Mouse (Mus musculus): ENCODE measurements around the gene Prc1.
"Not testable (repeated sequence)": the region's sequence is repeated elsewhere in the genome, so short reads cannot be mapped to it uniquely, and the experiment has no call there.

Prc1 gene

DNA sequence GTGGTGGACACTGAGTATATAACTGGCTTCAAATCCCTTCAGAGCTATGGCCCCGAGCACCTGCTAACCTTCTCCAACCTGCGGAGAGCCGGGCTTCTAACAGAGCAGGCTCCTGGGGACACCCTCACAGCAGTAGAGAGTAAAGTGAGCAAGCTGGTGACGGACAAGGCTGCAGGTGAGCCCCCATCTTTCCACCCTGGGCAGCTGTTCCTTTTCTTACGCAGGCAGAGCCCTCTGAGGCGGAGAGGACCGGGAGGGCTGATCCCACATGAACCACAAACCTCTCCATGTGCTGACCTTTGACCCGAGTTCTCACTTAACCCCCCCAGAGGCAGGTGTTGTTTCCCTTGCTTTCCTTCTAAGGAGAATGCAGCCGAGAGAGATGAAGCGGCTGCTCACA is 6.5 kb upstream of the Prc1 start:
- DNase-seq = no peak

DNA sequence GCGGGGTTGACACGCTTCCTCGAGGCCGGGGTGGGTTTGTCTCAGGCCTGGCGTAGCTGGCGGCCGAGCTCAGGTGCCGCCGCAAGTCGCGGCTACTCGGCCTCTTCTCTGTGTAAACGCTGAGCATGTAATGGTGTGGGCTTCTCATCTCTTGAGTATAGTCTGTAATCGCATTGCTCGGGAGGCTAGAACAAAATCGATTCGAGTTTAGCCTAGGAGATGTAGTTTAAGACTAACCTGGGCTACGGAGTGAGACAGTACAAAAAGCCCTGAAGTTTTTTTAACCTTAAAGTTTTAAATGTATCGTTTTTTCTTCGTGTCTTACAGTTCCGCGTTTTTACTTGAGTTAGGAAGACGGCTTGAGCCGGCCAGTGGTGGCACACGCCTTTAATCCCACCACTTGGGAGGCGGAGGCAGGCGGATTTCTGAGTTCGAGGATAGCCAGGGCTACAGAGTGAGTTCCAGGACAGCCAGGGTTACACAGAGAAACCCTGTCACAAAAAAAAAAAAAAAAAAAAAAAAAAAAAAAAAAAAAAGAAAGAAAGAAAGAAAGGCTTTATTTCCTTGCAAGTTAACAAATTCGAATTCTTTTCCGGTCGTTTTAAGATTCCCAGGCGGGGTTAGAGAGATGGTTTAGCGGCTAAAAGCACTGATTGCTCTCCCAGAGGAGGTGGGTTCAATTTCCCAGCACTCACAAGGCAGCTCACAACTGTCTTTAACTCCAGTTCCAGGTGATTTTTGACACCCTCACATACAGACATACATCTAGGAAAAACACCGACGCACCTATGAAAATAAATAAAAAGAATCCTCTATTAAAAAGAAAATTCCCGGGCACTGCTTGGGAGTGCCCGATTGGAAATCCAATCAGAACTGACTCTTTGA is 756 bp downstream of the Prc1 start:
- DNase-seq = no peak

DNA sequence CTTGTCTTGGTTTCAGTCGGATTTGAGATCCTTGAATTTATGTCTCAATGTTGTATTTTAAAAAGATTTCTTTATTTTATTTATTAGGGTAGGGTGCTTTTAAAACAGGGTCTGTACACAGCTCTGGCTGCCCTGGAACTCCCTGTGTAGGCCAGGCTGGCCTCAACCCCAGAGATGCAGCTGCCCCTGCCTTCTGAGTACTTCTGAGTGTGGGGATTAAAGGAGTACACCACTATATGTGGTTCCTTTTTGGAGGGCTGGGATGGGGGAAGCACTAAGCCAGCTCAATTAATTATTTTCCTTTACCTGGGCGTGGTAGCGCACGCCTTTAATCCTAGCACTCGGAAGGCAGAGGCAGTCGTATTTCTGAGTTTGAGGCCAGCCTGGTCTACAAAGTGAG is 2.2 kb downstream of the Prc1 start:
- no peak for DNase-seq

DNA sequence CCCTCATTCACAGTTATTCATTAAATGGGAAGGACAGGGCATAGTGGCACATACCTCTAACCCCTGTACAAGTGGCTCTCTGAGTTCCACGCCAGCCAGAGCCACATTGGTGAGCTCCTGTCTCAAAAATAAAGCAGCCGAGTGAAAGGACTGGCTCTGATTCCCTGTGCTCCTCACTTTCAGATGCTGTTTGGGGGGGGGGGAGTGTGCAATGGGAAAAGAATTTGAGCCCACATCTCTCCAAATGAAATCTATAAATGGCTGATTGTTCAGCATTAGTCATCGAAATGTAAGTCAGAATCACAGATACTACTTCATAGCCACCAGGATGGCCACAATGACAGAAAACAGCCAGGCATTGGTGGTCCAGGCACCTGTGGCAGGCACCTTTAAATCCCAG is 2.8 kb downstream of the Prc1 start:
- no peak for DNase-seq

DNA sequence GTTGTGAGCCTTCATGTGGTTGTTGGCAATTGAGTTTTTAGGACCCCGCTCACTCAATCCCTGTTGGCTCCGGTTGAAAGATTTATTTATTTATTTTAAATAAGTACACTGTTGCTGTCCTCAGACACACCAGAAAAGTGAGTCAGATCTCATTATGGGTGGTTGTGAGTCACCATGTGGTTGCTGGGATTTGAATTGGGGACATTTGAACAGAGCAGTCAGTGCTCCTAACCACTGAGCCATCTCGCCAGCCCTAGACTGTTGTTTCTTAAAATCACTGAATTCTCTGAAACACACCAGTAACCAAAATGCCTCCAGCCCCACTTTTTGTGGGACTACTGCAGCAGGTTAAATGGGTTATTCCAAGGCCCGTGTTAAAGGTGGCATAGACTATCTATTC is 4.5 kb downstream of the Prc1 start:
- no peak for DNase-seq

DNA sequence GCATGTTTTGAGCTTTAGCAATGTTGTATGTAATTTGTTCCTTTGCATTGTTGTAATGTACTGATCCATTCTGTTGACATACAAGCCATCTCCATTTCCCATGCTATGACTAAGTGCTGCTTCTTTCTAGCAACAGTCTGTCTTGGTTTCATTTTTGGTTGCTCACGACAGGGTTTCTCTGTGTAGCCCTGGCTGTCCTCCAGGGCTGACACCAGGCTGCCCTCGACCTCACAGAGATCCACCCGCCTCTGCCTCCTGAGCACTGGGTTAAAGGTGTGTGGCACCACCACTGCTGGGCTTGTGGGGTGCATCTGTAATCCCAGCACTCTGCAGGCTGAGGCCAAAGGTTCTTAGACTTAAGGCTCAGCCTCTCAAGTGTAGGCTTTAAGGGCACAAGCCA is 5.3 kb downstream of the Prc1 start:
- DNase-seq = no peak

DNA sequence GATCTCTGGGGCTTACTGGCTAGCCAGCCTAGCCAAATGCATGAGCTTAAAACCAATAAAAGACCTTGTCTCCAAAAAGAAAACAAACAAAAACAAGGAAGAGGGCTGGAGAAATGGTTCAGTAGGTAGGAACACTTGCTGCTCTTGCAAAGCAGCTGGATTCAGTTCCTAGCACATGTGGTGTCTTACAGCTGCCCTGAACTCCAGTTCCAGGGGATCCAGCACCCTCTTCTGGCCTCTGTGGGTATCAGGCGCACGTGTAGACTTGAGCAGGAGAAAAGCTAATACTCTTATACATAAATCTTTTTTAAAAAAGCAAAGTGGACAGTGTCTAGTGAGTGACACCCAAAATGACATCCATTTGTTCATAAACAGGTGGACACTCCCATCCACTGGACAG is 7.3 kb downstream of the Prc1 start:
- no peak for DNase-seq

DNA sequence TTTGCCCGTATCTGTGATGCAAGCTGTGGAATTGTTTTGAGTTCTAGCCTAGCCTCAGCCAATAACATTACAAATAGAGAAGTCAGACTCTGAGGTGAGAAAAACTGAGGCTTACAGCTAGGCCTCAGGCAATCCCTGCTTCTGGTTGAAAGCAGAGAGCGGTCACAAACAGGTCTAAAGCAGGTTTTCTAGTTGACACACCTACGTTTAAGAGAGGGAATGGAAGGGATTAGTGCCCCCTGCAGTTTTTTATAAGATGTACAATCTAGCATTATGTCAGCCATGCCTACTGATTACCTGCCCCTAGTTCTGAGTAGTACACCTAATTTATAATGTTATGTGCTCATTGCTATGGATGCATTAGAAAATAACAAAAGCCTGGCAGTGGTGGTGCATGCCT is 13.5 kb downstream of the Prc1 start:
- DNase-seq = no peak

DNA sequence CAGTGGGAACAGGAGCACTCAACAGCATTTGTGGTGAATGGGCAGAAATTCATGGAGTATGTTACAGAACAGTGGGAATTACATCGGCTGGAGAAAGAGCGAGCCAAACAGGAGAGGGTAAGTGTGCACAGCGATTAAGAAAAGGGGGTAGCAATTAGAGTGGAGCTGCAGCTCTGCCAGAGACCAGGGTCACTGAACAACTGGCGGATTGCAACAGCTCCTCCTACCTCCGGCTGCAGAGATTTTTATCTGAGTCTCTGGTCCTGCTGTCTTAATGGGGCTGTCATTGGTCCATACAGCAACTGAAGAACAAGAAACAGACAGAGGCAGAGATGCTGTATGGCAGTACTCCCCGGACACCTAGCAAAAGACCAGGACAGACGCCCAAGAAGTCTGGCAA is 16.5 kb downstream of the Prc1 start:
- DNase-seq = no peak

DNA sequence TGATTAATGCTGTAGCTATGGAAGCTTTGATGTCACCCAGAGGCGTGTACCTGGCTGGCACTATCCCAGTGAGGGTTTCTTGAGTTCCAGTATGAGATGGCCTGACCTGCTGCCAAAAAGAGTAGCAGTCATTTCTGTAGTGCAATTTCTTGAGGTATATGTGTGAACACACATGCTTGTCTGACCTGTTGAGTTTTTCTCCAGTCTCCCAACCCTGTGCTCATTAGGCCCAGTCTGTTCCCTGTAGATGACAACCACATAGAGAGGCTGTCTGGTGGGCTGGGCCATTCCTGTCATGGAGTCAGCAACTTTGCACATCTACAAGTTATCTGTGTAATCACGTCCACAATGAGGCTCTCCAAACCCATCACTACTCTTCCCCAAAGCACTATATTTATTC is 21.5 kb downstream of the Prc1 start:
- DNase-seq = no peak

DNA sequence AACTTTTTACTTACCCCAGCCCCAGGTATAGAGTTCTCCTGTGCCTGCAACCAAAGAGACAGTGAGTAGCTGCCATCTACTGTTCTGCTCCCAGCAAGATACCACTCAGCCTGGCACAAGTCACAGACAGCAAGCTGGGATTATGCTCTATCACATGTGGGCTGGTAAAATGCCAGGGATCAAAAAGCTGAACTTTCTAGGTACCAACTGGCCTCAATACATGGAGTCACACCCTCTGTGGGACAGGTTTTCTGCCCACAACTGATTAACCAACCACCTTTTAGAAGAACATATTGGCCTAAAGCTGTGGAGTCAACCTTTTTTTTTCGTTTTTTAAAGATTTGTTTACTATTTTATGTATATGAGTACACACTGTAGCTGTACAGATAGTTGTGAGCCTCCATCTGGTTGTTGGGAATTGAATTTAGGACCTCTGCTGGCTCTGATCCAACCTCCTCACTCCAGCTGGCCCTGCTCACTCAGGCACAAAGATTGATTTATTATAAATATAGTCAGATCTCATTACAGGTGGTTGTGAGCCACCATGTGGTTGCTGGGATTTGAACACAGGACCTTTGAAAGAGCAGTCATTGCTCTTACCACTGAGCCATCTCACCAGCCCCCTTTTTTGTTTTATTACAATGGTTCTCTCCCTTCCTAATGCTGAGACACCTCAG is 23.3 kb downstream of the Prc1 start:
- DNase-seq = no peak

DNA sequence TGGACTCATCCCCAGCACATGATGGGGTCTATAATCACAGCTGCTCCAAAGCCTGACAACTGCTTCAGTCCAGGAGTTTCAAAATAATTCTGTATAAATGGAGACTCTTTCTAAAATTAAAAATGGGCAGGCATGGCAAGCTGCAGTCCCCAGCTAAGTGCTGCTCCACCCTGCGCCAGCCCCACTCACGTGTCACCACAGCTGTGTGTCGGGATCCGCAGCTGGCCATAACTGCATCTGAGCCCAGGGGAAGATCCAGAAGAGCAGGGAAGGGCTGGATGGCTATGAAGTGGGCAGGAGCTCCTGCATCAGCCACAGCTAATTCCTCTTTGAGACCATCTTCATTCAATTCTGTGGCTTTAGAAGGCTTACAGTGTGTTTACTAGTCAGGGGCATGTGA is 24.4 kb downstream of the Prc1 start:
- DNase-seq = no peak

DNA sequence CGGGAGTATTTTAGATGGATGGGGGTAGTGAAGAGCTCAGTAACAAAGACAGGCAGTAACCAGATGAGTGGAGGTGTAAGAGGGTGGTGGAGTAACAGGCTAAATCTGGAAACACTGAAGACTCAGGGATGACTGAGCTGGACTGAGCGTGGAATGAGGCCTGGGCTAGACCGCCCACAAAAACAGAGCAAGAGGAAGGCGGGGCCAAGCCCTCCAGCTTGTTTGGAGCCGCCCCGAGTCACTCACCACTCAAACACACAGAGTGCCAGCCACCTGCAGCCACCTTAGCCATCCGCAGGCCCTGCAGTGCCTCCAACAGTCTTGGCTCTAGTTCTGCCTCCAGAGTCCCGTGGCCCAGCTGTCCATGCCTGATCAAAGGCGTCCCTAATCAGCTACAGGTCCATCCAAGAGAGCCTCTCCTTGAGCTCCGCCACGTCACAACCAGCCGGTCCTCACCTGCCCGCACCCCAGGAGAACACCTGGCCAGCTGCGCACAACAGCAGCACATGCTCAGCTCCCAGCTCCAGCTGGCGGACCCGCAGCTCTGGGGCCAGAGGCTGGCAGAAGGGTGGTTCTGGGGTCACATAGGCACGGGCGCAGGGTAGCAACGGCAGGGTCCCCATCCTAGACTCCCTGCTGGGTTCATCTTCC is 25.7 kb downstream of the Prc1 start:
- DNase-seq = no peak

DNA sequence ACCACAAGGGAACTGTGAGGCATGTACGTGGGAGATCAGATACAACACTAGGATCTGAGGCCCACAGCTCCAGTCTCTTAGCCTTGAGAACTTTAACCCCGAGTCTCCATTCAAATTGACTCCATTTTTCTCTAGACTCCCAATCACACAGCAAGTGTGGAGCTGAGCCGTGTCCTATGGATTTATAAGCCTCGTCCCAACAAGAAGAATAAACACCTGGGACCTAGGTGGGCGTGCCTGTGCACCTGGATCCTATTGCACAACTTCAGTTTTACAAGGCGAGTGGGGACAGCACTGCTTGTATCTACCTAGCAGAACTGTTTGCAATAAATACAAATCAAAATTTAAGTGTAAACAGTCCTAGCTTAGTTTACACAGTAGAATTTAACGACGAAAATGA is 29.1 kb downstream of the Prc1 start:
- DNase-seq = no peak

DNA sequence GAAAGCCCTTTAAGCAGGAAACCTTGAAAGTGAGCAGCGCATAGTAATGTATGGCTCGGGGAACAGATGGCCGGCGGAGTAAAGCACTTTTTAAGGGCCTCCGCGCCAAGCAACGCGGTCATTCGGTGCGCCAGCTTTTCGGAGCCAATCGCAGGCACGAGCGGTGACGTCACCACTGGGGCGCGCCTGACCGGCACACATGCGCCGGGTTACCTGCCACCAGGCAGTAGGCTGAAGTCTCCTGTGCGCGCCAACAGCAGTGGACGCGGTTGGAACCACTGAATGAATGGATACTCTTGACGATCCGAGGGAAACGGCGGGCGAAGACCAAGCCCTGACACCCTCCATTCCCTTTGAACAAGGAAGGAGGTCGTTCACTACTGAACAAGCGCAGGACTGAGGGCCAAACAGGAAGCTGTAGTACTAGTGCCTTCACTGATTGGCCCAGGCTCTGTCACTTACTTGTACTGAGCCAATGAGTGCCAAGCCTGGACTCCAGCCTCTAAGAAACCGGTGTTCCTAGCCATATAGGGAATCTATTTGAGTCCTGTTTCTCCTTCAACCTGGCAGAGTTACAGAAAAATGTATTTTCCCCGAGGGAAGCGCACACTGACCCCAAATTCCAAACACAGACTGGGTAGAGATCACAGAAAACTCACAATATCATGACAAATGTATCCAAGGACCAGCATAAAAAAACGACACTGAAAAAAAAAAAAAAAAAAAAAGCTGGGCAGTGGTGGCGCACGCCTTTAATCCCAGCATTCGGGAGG is 30.0 kb downstream of the Prc1 start, which contains the start of gene Rccd1:
Rccd1 (minus strand) TSS at position 412 of the 773 bp plus-strand sequence.
- DNase-seq = peak; percentile 96

DNA sequence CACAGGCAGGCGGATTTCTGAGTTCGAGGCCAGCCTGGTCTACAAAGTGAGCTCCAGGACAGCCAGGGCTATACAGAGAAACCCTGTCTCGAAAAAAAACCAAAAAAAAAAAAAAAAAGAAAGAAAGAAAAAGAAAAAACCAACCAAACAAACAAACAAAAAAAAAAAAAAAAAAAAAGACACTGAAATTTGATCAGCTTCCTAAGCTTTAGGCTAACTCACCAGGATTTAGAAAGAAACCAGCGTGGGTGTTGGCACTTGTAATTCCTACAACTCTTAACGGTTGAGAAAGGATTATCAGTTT is 30.5 kb downstream of the Prc1 start:
- DNase-seq = not testable (repeated sequence)

DNA sequence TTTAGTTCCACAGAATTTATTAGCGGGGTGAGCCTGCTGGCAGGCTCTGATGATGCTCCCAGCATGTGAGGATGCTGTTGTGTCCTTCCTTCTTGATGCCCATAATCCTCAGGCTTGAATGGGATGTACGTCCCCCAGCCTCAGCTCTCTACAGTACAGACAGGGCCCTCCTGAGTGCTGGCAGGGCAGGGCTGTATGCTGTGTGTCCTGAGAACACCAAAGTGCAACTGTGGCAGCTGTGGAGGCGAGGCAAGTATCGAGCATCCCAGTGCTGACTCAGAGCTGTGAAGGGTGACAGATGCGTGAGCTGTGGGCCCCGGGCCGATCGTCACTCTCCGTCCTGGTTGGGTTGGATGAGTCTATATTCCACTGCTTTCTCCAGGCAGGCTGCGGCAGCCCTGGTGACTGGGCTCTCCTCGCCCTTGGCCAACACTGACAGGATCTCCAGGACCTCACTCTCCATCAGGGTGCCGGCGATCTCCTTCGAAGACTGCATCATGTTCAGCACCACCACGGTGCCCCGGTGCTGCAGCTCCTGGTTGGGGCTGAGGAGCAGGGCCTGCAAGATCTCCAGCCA is 31.1 kb downstream of the Prc1 start:
- no peak for DNase-seq

DNA sequence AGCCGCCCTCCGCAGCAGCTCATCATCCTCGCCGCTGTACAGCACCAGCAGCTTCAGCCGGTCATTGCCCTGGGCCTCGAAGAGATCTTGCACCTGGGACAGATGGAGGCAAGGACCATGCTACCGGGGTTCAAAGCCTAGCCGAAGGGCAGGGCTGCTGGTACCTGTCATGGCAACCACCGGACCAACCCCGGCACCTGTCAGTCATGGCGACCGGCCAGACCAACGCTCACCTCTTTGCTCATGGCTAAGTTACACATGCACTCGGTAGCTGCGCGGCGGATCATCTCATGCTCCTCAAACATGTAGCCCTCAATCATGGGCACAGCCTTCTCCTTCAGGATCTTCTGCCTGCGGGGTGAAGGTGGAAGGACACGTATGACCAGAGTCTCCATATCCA is 31.8 kb downstream of the Prc1 start:
- DNase-seq = no peak

DNA sequence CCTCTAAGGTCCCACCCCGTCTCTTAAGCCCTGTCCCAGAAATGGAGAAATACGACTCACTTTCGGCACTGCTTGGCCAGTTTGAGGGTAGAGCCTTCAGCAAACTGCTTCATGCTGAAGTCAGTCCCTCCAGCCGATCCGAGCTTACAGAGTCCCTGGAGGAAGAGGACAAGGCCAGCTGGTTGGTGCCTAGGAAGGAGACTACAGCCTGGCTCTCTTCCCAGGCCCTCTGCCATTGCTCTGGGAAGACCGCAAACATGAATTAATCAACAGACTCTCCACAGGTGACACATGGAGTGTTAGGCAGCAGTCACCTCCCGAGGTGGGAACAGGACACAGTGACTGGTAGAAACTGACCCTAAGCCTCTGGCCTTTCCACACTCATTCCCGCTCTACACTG is 36.0 kb downstream of the Prc1 start:
- DNase-seq = no peak

DNA sequence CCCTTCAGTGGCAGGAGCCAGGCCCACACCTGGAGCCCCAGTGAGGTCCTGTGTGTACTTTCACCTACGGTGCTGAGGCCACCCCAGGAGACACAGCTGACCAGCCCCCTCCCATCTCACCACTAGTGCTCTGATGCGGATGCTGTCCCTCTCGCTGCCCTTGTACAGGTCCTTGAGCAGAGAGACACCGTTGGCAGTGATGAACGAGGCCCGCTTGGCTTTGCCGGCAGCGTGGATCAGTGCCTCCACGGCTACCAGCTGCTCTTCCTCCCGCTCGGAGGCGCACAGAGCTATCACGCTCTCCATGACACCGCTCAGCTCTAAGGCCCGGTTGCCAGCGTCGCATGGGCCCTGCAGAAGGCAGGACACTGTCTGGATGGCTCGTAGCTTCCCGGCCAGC is 37.2 kb downstream of the Prc1 start:
- DNase-seq = no peak

DNA sequence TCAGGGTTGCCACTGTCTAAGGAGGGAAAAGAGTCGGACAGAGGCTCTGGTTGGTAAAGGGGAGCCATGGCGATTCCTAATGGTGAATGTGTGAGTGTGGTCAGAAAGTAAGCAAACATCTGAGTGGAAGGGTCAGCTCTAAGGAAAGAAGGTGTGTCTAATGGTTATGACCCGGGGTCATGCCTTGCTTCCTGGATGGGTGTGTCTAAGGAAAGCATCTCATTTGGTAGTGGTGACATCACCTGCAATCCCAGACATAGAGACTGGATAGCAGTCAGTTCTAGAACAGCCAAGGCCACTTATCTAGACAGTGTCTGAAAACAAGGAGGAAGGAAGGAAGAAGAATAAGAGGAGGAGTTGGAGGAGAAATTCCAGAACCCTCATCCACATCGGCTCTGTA is 40.6 kb downstream of the Prc1 start:
- no peak for DNase-seq

DNA sequence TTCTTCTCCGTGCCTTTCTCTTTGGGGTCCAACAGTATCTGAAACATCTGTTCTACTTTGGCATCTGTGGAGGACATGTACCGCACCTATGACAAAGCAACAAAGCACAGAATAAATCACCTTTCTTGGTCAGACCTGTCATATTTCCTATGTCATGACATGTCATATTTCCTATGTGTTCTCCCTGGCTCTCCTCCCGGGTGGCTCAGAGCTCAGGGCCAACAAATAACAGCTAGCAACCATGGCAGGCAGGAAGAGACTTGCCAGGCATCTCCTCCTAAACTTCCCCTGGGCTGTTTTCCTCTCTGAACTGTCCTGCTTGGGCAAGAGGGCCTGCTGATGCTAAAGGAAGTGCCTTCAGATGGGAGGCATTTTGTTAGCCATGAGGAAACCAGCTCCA is 42.7 kb downstream of the Prc1 start:
- no peak for DNase-seq

DNA sequence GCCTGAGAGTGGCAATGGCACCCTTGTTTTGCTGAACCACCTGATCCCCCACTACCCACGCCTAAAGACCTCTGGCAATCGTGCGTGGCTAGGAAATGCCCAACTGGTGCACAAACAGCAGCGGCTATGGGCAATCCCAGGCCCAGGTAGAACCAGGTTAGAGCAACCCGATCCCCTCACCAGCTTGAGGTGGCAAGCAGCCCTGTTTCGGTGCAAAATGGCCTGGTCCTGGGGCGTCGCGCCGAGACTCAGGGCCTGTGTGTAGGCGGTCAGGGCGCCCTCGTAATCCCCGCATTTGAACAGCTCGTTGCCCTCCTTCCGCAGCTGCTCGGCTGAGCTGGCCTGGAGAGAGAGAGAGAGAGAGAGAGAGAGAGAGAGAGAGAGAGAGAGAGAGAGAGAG is 45.1 kb downstream of the Prc1 start:
- peak; percentile 32 for DNase-seq

Measured in kidney, adult 18-20 months (tissue).